Mouse (Mus musculus) neural tube, embryonic 15.5 days (tissue): ENCODE results near the gene Acvr1b. TPM values are rescaled to one million over a fixed set of nuclear protein-coding genes. Genes with fewer than 3 reads are reported as not detected.

Experiments
- ATAC-seq: fragments of 200-750 bp; cut with Nextera tagmentation; 2 replicates; pipeline ENCODE4 v1.8.0; 2017; ENCODE audit warnings: mild to moderate bottlenecking, moderate TSS enrichment, moderate library complexity; ENCODE audit not compliant: low FRiP score
- H3K27ac ChIP-seq: fragments of 300-500 bp; sonication (generic); replicated peaks from 2 replicates; pipeline ENCODE4 v1.5.1; 2015; ENCODE audit warnings: mild to moderate bottlenecking, inconsistent platforms
- H3K27me3 ChIP-seq: fragments of 300-500 bp; sonication (generic); replicated peaks from 2 replicates; pipeline ENCODE4 v1.6.1; 2015; ENCODE audit warnings: inconsistent platforms
- H3K36me3 ChIP-seq: fragments of 300-500 bp; sonication (generic); 2 replicates; pipeline ENCODE4 v1.6.1; 2015; ENCODE audit warnings: inconsistent platforms
- H3K4me1 ChIP-seq: fragments of 300-500 bp; sonication (generic); 2 replicates; pipeline ENCODE4 v1.6.1; 2015; ENCODE audit warnings: inconsistent platforms
- H3K4me2 ChIP-seq: fragments of 300-500 bp; sonication (generic); 2 replicates; pipeline ENCODE4 v1.6.1; 2015; ENCODE audit warnings: inconsistent platforms, mild to moderate bottlenecking, moderate library complexity
- H3K4me3 ChIP-seq: fragments of 300-500 bp; sonication (generic); replicated peaks from 2 replicates; pipeline ENCODE4 v1.5.1; 2015; ENCODE audit warnings: mild to moderate bottlenecking, inconsistent platforms
- H3K9ac ChIP-seq: fragments of 300-500 bp; sonication (generic); replicated peaks from 2 replicates; pipeline ENCODE4 v1.6.1; 2015; ENCODE audit warnings: mild to moderate bottlenecking, inconsistent platforms
- H3K9me3 ChIP-seq: fragments of 300-500 bp; sonication (generic); replicated peaks from 2 replicates; pipeline ENCODE4 v1.6.1; 2016; ENCODE audit warnings: inconsistent platforms
- WGBS: fragments of 180-500 bp; shearing (Covaris S2); methylation state at CpG from one replicate; pipeline ENCODE4 v1.1.7; 2015; ENCODE audit warnings: mixed read lengths; 5-methylcytosine and 5-hydroxymethylcytosine counted together
- polyA plus RNA-seq: library from polyadenylated mRNA; unstranded; fragments of >200 nt; fragmentation: Nextera tagmentation; extraction: Ambion mirVana; gene quantifications from 2 replicates; pipeline ENCODE4 v1.2.1, GENCODE M21; 2015

Gene Acvr1b
- polyA plus RNA-seq, 1 experiment from 2014 or later = 23.1 TPM

DNA sequence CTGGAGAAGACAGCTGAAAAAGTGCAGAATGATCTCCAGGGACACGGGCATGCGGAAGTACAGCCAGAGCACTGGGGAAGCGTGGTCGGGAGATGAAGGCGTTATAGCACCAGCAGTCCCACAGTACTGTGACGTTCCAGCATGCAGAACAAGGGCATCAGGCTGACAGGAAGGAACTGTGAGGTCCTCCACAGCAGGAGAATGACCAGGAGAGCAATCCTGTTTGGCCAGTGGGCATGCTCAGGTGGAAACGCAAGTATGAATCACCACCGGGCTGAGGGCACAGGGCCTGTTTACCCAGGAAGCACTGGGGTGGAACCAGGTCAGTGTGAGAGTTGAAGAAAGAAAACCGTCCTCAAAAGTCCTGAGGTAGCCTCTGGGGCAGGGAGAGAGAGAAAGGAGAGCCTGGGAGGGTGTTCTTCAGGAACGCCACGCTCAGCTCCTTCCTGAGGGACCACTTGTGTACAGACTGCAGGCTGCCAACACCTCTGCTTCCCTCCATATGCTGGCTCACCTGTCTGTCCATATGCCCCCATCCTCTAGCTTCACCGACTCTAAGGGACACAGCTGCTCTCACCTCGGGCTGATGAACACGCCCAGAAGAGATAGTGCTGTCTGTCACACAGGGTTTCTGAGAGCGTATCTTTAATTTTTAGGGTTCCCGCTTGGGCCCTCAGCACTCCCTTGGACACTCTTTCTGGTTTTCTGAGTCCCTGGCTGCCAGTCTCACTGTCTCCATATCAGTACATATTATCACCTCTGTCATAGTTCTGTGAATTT lies 8.0 kb upstream of the Acvr1b start:
- H3K9ac ChIP-seq = no peak overlapping the region
- no peak for ATAC-seq

DNA sequence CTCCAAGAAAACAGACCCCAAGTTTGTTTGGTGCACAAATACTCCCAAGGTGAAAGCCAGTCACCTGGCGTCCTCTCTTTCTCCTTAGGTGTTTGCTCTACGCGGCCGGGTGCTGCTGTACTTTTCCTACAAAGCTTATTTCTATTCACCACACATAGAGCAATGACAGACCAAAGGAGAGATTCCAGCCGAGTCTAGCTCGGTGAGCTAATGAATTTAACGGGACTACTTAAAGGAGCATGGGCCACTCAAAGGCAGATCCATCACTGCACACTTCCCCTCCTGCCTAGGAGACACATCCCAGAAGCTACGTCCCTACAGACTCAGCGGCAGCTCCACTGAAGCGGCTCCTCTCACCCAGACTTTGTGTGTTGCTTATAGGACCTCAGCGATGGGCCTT lies 6.3 kb upstream of the Acvr1b start:
- Histone ChIP-seq H3K4me3 (no peak overlapping the region), H3K4me1 (peaks cover 19% of the 10 kb centered on the region), H3K9me3 (no peaks in the 10 kb centered on the region), H3K27ac (no peak overlapping the region), H3K36me3 (no peaks in the 10 kb centered on the region), H3K27me3 (0 out of 2 replicates have a peak, but pooled peaks cover 9% of the 10 kb centered on the region), H3K4me2 (no peak overlapping the region), H3K9ac (no peak overlapping the region)
- 63% methylated on average over 11 of the region's 11 CpGs for WGBS
- no peak for ATAC-seq

More for the DNA sequence above, 8.0 kb upstream of the Acvr1b start:
- Histone ChIP-seq H3K4me1 (peaks cover 25% of the 10 kb centered on the region), H3K27ac (no peak overlapping the region), H3K9me3 (no peaks in the 10 kb centered on the region), H3K36me3 (no peaks in the 10 kb centered on the region), H3K4me3 (no peak overlapping the region), H3K27me3 (0 out of 2 replicates have a peak, but pooled peaks cover 3% of the 10 kb centered on the region), H3K4me2 (no peak overlapping the region)
- WGBS = 69% methylated on average over 16 of the region's 16 CpGs

DNA sequence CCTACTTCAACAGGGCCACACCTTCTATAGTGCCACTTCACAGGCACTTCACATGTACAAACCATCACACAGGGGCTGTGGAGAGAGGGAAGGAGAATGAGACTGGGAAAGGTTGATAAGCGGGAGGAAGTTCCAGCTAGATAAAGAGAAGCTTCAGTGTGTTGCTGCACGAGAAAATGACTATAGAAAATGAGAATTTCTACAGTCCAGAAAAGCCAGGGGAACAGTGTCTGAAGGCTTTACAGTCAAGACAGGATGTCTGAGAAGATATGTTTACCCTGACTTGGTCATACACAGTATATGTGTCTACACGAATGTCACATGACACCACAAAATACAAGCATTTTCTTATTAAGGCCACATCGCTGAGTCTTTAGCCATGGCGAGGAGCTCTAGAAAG lies 4.0 kb upstream of the Acvr1b start:
- Histone ChIP-seq H3K4me3 (no peak overlapping the region), H3K27ac (no peak overlapping the region), H3K4me2 (no peak overlapping the region), H3K9me3 (no peaks in the 10 kb centered on the region), H3K36me3 (no peaks in the 10 kb centered on the region), H3K27me3 (0 out of 2 replicates have a peak, but pooled peaks cover 9% of the 10 kb centered on the region), H3K4me1 (peaks cover 13% of the 10 kb centered on the region; the same call in 1 of the 2 replicates), H3K9ac (no peak overlapping the region)
- 94% methylated on average over 5 of the region's 5 CpGs for WGBS
- no peak for ATAC-seq

DNA sequence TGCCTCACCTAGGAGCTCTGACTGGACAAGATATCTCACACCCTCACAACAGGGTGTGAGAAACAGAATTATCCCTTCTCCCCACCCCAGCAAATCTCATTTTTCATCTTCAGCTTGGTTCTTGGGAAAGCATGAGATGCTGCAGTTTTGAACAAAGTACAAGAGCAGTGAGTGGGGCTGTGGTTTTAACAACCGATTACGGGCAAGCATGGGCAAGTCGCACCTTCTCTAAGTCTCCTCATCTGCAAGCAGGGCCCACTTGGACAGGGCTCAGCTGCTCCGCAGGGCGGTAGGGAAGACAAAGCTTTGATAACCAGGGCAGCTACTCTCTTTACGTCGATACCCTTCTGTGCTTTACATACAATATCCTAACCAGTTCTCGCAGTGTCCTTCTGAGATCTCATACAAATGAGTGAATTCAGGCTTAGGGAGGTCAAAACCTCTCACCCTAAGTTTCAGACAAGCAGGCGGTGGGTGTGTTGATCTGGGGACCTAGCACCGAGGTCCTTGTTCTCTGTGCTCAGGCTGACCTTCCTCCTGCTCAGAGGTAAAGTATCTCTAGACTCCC lies 3.4 kb upstream of the Acvr1b start:
- ATAC-seq = no peak
- Histone ChIP-seq H3K27me3 (0 out of 2 replicates have a peak, but pooled peaks cover 9% of the 10 kb centered on the region), H3K9me3 (no peaks in the 10 kb centered on the region), H3K9ac (no peak overlapping the region), H3K4me3 (no peak overlapping the region), H3K27ac (no peak overlapping the region), H3K4me1 (peaks cover 17% of the 10 kb centered on the region), H3K4me2 (no peak overlapping the region), H3K36me3 (no peaks in the 10 kb centered on the region)
- 86% methylated on average over 10 of the region's 10 CpGs for WGBS

DNA sequence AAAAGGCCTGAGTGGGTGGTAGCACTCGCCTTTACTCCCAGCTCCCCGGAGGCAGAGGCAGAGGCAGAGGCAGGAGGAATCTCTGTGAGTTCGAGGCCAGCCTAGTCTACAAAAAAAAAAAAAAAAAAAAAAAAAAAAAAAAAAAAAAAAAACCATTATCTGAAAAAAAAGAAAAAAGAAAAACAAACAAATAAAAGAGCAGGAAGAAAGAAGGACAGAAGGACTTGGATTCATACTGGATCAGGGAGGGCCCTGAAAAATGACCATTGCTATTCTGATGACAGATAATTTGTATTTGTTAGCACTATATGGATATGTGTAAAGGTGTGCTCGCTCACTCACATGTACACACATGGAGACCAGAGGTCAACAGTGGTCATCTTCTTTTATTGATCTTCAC lies 2.6 kb upstream of the Acvr1b start:
- peaks cover 22% of the 10 kb centered on the region for H3K4me1 ChIP-seq
- 0 out of 2 replicates have a peak, but pooled peaks cover 6% of the 10 kb centered on the region for H3K27me3 ChIP-seq
- no peak overlapping the region for H3K4me2 ChIP-seq
- H3K9ac ChIP-seq = no peak overlapping the region
- 75% methylated on average over 4 of the region's 4 CpGs for WGBS
- no peaks in the 10 kb centered on the region for H3K36me3 ChIP-seq
- no peak for ATAC-seq
- H3K27ac ChIP-seq = no peak overlapping the region
- H3K4me3 ChIP-seq = no peak overlapping the region
- H3K9me3 ChIP-seq = no peaks in the 10 kb centered on the region

DNA sequence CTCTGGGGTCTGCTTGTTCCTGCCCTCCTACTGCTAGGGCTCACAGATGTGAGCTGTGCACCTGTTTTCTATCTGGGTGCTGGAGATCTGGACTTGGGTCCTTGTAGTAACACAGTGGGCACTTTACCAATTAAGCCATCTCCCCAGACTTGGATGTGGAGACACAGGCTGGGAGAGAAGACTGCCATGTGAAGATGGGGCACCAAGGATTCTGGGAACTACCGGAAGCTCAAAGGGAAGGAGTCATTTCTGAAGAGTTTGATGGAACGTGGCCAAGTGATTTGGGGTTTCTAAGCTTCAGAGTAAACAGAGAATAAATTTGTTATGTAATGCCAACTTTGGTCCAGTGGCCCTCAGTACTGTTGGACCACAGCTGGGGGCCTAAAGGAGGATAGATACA lies 1.9 kb upstream of the Acvr1b start:
- no peak overlapping the region for H3K9ac ChIP-seq
- H3K4me1 ChIP-seq = peaks cover 29% of the 10 kb centered on the region
- no peak for ATAC-seq
- H3K27me3 ChIP-seq = 0 out of 2 replicates have a peak, but pooled peaks cover 6% of the 10 kb centered on the region
- no peak overlapping the region for H3K4me3 ChIP-seq
- H3K36me3 ChIP-seq = no peaks in the 10 kb centered on the region
- H3K27ac ChIP-seq = no peak overlapping the region
- WGBS = 88% methylated on average over 2 of the region's 2 CpGs
- no peak overlapping the region for H3K4me2 ChIP-seq
- no peaks in the 10 kb centered on the region for H3K9me3 ChIP-seq

DNA sequence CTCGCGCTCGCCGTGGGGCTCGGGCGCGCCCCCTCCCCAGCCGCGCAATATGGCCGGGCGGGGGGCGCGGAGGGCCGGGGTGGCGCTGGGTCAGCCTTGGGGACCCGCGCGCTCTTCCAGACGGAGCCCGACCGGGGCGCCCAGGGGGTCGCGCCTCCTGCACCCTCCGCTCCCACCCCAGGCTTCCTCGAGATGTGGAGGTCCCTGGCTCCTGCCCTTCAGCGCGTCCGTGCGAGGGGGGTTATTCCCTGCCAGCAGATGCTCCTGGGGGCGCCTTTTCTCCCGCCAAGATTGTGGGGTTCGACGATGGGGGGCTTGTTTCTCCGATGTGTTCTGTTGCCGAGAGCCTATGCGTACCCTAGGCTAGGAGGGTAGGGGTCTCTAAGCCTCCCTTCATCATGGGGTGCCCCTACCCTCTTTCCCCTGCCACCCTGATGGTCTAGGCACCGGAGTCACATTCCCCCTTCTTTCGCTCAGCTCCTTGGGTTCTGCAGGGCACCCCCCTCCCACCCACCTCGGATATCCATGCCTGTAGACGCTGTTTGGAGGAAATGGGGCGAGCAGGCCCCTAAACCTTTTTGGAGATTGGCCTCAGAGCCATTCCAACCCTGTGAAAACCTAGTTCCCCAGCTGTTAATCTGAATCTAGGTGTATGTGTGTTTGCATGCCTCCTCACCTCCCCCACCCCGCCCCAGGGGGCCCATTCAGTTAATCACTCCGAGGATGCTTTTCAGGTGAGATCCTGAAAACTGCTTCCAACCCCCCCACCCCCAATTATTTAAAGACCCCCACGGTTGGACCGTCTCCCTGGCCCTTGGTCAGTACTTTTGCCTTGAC lies 645 bp downstream of the Acvr1b start:
- Histone ChIP-seq H3K9me3 (no peaks in the 10 kb centered on the region), H3K4me2 (peak overlapping the region; percentile 78), H3K36me3 (no peaks in the 10 kb centered on the region), H3K4me3 (peak overlapping the region; percentile 84), H3K9ac (peak overlapping the region; percentile 90), H3K27ac (peak overlapping the region; percentile 89), H3K4me1 (peaks cover 53% of the 10 kb centered on the region), H3K27me3 (0 out of 2 replicates have a peak, but pooled peaks cover 6% of the 10 kb centered on the region)
- ATAC-seq = peak; percentile 73
- under 1% methylated on average over 38 of the region's 46 CpGs for WGBS

DNA sequence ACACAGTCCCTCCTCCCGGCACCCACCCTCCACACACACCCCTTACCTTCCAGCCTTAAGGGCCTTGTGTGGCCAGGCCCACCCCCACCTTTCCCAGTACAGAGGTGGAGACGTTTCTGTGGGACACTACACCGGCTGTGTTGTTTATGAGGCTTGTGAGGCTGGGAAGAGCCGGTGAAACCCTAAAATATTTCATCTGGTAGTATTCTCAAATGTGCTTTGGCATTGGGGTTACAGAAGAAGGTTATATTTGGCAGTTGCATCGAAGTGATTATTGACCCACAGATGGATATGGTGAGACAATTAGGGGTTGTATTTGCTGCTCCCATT lies 1.2 kb downstream of the Acvr1b start:
- peak overlapping the region; percentile 84 for H3K4me3 ChIP-seq
- no peaks in the 10 kb centered on the region for H3K9me3 ChIP-seq
- H3K9ac ChIP-seq = peak overlapping the region; percentile 90
- no peaks in the 10 kb centered on the region for H3K36me3 ChIP-seq
- H3K27ac ChIP-seq = peak overlapping the region; percentile 89
- 0 out of 2 replicates have a peak, but pooled peaks cover 6% of the 10 kb centered on the region for H3K27me3 ChIP-seq
- ATAC-seq = no peak; the same call in 1 of the 2 replicates
- peak overlapping the region; percentile 78 for H3K4me2 ChIP-seq
- WGBS = 2% methylated on average over 5 of the region's 5 CpGs
- H3K4me1 ChIP-seq = peaks cover 58% of the 10 kb centered on the region

DNA sequence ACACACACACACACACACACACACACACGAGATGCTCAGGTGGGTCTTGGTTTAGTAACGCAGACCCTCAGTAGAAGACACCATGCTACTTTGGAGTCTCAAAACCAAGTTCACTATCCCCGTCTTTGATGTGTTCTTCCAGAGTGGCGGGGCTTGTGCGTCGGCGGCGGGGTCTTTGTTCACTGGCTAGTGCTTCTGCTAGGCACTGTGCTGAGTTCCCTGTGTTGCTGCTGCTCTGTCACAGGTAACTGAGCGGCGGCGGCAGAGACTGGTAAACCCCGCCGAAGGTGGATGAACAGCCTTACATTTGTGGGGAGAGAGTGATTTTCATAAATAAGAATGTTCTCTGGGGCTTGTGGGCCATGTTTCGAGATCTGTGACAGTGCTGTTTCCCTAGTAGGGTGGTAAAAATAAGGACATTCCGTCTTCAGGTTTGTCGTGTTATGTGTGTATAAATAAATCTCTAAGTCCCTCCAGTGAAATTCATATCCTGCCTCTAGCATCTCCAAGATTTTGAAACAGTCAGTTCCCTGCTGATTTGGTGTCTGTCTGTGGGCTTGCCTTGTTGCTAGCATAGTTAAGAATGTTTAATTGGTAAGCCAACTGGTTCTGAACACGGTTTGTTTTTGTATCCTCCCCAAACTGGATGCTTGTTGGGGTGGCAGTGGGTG lies 1.9 kb downstream of the Acvr1b start:
- Histone ChIP-seq H3K9ac (peak overlapping the region; percentile 90), H3K36me3 (no peaks in the 10 kb centered on the region), H3K9me3 (no peaks in the 10 kb centered on the region), H3K4me2 (peak overlapping the region; percentile 78), H3K27me3 (0 out of 2 replicates have a peak, but pooled peaks cover 6% of the 10 kb centered on the region), H3K4me3 (peak overlapping the region; percentile 84), H3K27ac (peak overlapping the region; percentile 89), H3K4me1 (peaks cover 64% of the 10 kb centered on the region)
- 8% methylated on average over 17 of the region's 17 CpGs for WGBS
- no peak for ATAC-seq

DNA sequence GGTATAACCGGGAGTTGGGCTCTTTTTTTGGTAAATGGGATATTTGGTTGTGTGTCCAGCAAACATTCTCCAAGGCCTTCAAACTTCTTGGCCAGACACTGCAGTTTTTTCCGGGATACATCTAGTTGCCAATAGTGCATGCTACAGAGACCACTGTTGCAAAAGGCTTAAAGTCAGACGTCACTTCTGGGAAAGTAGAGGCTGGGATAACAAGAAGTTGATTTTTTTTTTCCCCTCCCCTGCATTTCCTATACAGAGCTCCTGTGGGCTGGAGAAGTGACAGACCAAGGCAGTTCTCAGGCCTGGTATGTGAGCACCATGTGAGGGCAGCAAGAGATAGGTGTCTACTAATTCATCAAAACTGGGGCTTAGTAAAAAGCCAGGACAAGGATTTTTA lies 2.4 kb downstream of the Acvr1b start:
- 45% methylated on average over 3 of the region's 3 CpGs for WGBS
- Histone ChIP-seq H3K4me1 (peaks cover 70% of the 10 kb centered on the region), H3K4me2 (peak overlapping the region; percentile 78), H3K36me3 (no peaks in the 10 kb centered on the region), H3K27me3 (0 out of 2 replicates have a peak, but pooled peaks cover 4% of the 10 kb centered on the region), H3K4me3 (peak overlapping the region; percentile 84), H3K9ac (peak overlapping the region; percentile 90; the same call in 1 of the 2 replicates), H3K9me3 (no peaks in the 10 kb centered on the region), H3K27ac (peak overlapping the region; percentile 89; the same call in 1 of the 2 replicates)
- no peak for ATAC-seq
